In genomic region chr11:67112019-67112850, GRCm38 (mm10) we compare ENCODE assay signal across 9 mouse cellular contexts. TPM values are rescaled to one million over a fixed set of nuclear protein-coding genes. Genes with fewer than 3 reads are reported as not detected.
DNase-seq lines count a peak whose midpoint lies in the region; ATAC-seq and TF ChIP-seq lines count a peak whose summit lies in the region.
"Had no signal": no experiment of that assay in that cellular context is flagged by ENCODE, and none has a peak within 500 bp of the region (broad histone marks: within the 10 kb centered on the region; RNA-seq: fewer than 3 reads in every experiment).

No protein-coding gene starts in this region.

- H3K4me3 ChIP-seq in C2C12 (ENCODE audit: insufficient read depth, poor library complexity, severe bottlenecking) = no peak overlapping the region
- H3K4me3 ChIP-seq in hindbrain, embryonic 14.5 days (replicated peaks; ENCODE audit: low read length) = no peak overlapping the region
- no peak overlapping the region for H3K4me3 ChIP-seq in limb, embryonic 14.5 days (replicated peaks; ENCODE audit: low read length)
- H3K4me3 ChIP-seq: liver, embryonic 15.5 days had no signal

- peaks cover 17% of the 10 kb centered on the region for H3K27me3 ChIP-seq in C2C12 (ENCODE audit: control insufficient read depth, insufficient read depth, insufficient read length)
- H3K27me3 ChIP-seq in hindbrain, embryonic 14.5 days (ENCODE audit: control insufficient read depth, insufficient read depth, low read length) = no peaks in the 10 kb centered on the region
- no peaks in the 10 kb centered on the region for H3K27me3 ChIP-seq in limb, embryonic 14.5 days (ENCODE audit: control insufficient read depth, insufficient read depth, low read length)
- H3K27me3 ChIP-seq: liver, embryonic 15.5 days had no signal

- DNase-seq in 3134 (ENCODE audit: extremely low read depth, insufficient read length, low spot score) = peak; percentile 27
- peak; percentile 71 to 79 for DNase-seq in adrenal gland, postnatal 36 days
- DNase-seq in hindbrain, embryonic 14.5 days (ENCODE audit: low spot score) = peak; percentile 79
- peak; percentile 64 for DNase-seq in limb, embryonic 14.5 days (ENCODE audit: low spot score)
- DNase-seq in ovary, postnatal 36 days (ENCODE audit: low spot score) = peak; percentile 55
- DNase-seq in urinary bladder, postnatal 25 days (ENCODE audit: low spot score) = peak; percentile 60

- no peak overlapping the region for H3K4me2 ChIP-seq in hindbrain, embryonic 14.5 days (replicated peaks)
- H3K4me2 ChIP-seq in limb, embryonic 14.5 days (replicated peaks; ENCODE audit: low read depth, low read length, severe bottlenecking) = no peak overlapping the region
- H3K4me2 ChIP-seq: liver, embryonic 15.5 days had no signal

- TF ChIP-seq POLR2A in limb, embryonic 14.5 days (IDR thresholded peaks at IDR 0.05; ENCODE audit: borderline replicate concordance, extremely low read depth, insufficient read depth, insufficient read length) = no peak

- peak; percentile 52 for TF ChIP-seq CTCF in C2C12 (IDR thresholded peaks at IDR 0.05; ENCODE audit: control insufficient read depth, insufficient read depth, insufficient read length)

- ATAC-seq in erythroblast, adult 5-6 weeks (replicated peaks; ENCODE audit: low FRiP score, poor library complexity, severe bottlenecking) = 0 out of 2 replicates have a peak, but pooled peaks have one; percentile 54
- peak; percentile 40; the same call in 1 of the 2 replicates for ATAC-seq in hindbrain, embryonic 14.5 days (ENCODE audit: low FRiP score)
- 0 out of 2 replicates have a peak, but pooled peaks have one; percentile 13 for ATAC-seq in limb, embryonic 14.5 days (ENCODE audit: low FRiP score, low read depth)

- no peaks in the 10 kb centered on the region for H3K9me3 ChIP-seq in hindbrain, embryonic 14.5 days (ENCODE audit: control insufficient read depth, low read length)
- H3K9me3 ChIP-seq in limb, embryonic 14.5 days (ENCODE audit: control insufficient read depth, low read length) = no peaks in the 10 kb centered on the region
- H3K9me3 ChIP-seq: liver, embryonic 15.5 days had no signal

- WGBS in hindbrain, embryonic 14.5 days = 23% methylated on average over 11 of the region's 11 CpGs
- WGBS in limb, embryonic 14.5 days = 34% methylated on average over 11 of the region's 11 CpGs

- H3K79me3 ChIP-seq in C2C12 (ENCODE audit: low read depth) = no peaks in the 10 kb centered on the region

- no peaks in the 10 kb centered on the region for H3K79me2 ChIP-seq in C2C12 (ENCODE audit: control insufficient read depth, insufficient read depth)

- H3K9ac ChIP-seq in hindbrain, embryonic 14.5 days = no peak overlapping the region
- no peak overlapping the region for H3K9ac ChIP-seq in limb, embryonic 14.5 days (ENCODE audit: low read depth, low read length, severe bottlenecking)
- H3K9ac ChIP-seq: liver, embryonic 15.5 days had no signal

- no peaks in the 10 kb centered on the region for H3K36me3 ChIP-seq in C2C12 (ENCODE audit: control insufficient read depth, insufficient read depth)
- no peaks in the 10 kb centered on the region for H3K36me3 ChIP-seq in hindbrain, embryonic 14.5 days (replicated peaks; ENCODE audit: control insufficient read depth, insufficient read depth)
- no peaks in the 10 kb centered on the region for H3K36me3 ChIP-seq in limb, embryonic 14.5 days (ENCODE audit: control insufficient read depth, insufficient read depth, low read length)
- H3K36me3 ChIP-seq: liver, embryonic 15.5 days had no signal

- H3K4me1 ChIP-seq in hindbrain, embryonic 14.5 days (replicated peaks; ENCODE audit: control insufficient read depth, insufficient read depth, low read length) = no peaks in the 10 kb centered on the region
- no peaks in the 10 kb centered on the region for H3K4me1 ChIP-seq in limb, embryonic 14.5 days (ENCODE audit: control insufficient read depth, insufficient read depth, low read length)
- H3K4me1 ChIP-seq: liver, embryonic 15.5 days had no signal

- H3ac ChIP-seq in C2C12 (ENCODE audit: control insufficient read depth, insufficient read length, low read depth) = no peak overlapping the region

- H3K27ac ChIP-seq in hindbrain, embryonic 14.5 days = no peak overlapping the region
- H3K27ac ChIP-seq in limb, embryonic 14.5 days (replicated peaks; ENCODE audit: low read depth, low read length) = no peak overlapping the region
- H3K27ac ChIP-seq: liver, embryonic 15.5 days had no signal

TF ChIP-seq in C2C12, 6 proteins besides CTCF, POLR2A, EP300 and RAD21:
- no peak for TF ChIP-seq MYOD1 (IDR thresholded peaks at IDR 0.05; ENCODE audit: control insufficient read depth, insufficient read length, low read depth)
- no peak for TF ChIP-seq MAX (IDR thresholded peaks at IDR 0.05)
- no peak for TF ChIP-seq MYOG (IDR thresholded peaks at IDR 0.05; ENCODE audit: control insufficient read depth, extremely low read depth, insufficient read length)
- TF ChIP-seq FOSL1 (IDR thresholded peaks at IDR 0.05; ENCODE audit: insufficient read depth, low read length, poor library complexity, severe bottlenecking) = no peak
- no peak for TF ChIP-seq USF1 (IDR thresholded peaks at IDR 0.05; ENCODE audit: low read depth)
- TF ChIP-seq CEBPB (IDR thresholded peaks at IDR 0.05; ENCODE audit: low read depth) = no peak

RNA-seq across cellular contexts. Expression of gene Myh3, which starts 34.1 kb away (rescaled TPM):
- polyA plus RNA-seq in C2C12 (2012; fragmentation: generic; extraction: Trizol) = 0.56 TPM
- total RNA-seq in adrenal gland, postnatal 36 days (2021) = under 1 TPM; 0.03 to 0.07 TPM
- not detected in 2 replicates for total RNA-seq in erythroblast, adult 5-6 weeks (2015; ENCODE audit: low replicate concordance)
- total RNA-seq in erythroblast, adult 5-6 weeks (2017; ENCODE audit: low replicate concordance) = not detected in 2 replicates
- 0.17 and 0.23 TPM in 2 replicates for polyA plus RNA-seq in hindbrain, embryonic 14.5 days (2014; fragmentation: Nextera tagmentation; extraction: Ambion mirVana)
- 112 and 192 TPM in 2 replicates for polyA plus RNA-seq in limb, embryonic 14.5 days (2012; rRNA removed)
- polyA plus RNA-seq in limb, embryonic 14.5 days (2014; fragmentation: Nextera tagmentation; extraction: Ambion mirVana) = 145 and 205 TPM in 2 replicates

RNA-seq across cellular contexts. Expression of gene Myh2, which starts 58.6 kb away (rescaled TPM):
- polyA plus RNA-seq in C2C12 (2012; fragmentation: generic; extraction: Trizol) = not detected
- total RNA-seq in adrenal gland, postnatal 36 days (2021) = under 1 TPM in 1 of 2 experiments, not detected in 1; 0.20 TPM
- not detected in 2 replicates for total RNA-seq in erythroblast, adult 5-6 weeks (2015; ENCODE audit: low replicate concordance)
- total RNA-seq in erythroblast, adult 5-6 weeks (2017; ENCODE audit: low replicate concordance) = not detected in 2 replicates
- polyA plus RNA-seq in hindbrain, embryonic 14.5 days (2014; fragmentation: Nextera tagmentation; extraction: Ambion mirVana) = 0.30 and 0.43 TPM in 2 replicates
- 0.12 and 0.16 TPM in 2 replicates for polyA plus RNA-seq in limb, embryonic 14.5 days (2012; rRNA removed)
- 0.30 and 0.39 TPM in 2 replicates for polyA plus RNA-seq in limb, embryonic 14.5 days (2014; fragmentation: Nextera tagmentation; extraction: Ambion mirVana)

RNA-seq across cellular contexts. Expression of gene Sco1, which starts 59.8 kb away (rescaled TPM):
- polyA plus RNA-seq in C2C12 (2012; fragmentation: generic; extraction: Trizol) = 8.3 TPM
- 10 to 100 TPM; 21.9 to 22.4 TPM for total RNA-seq in adrenal gland, postnatal 36 days (2021)
- 2.7 and 2.9 TPM in 2 replicates for total RNA-seq in erythroblast, adult 5-6 weeks (2015; ENCODE audit: low replicate concordance)
- total RNA-seq in erythroblast, adult 5-6 weeks (2017; ENCODE audit: low replicate concordance) = 4.0 and 4.9 TPM in 2 replicates
- 10.2 and 11.7 TPM in 2 replicates for polyA plus RNA-seq in hindbrain, embryonic 14.5 days (2014; fragmentation: Nextera tagmentation; extraction: Ambion mirVana)
- 7.5 and 8.8 TPM in 2 replicates for polyA plus RNA-seq in limb, embryonic 14.5 days (2012; rRNA removed)
- 14.8 and 15.8 TPM in 2 replicates for polyA plus RNA-seq in limb, embryonic 14.5 days (2014; fragmentation: Nextera tagmentation; extraction: Ambion mirVana)

RNA-seq across cellular contexts. Expression of gene Adprm, which starts 59.8 kb away (rescaled TPM):
- polyA plus RNA-seq in C2C12 (2012; fragmentation: generic; extraction: Trizol) = 12.4 TPM
- 10 to 100 TPM; 22.3 to 22.4 TPM for total RNA-seq in adrenal gland, postnatal 36 days (2021)
- 9.6 and 13.2 TPM in 2 replicates for total RNA-seq in erythroblast, adult 5-6 weeks (2015; ENCODE audit: low replicate concordance)
- 8.3 and 8.5 TPM in 2 replicates for total RNA-seq in erythroblast, adult 5-6 weeks (2017; ENCODE audit: low replicate concordance)
- polyA plus RNA-seq in hindbrain, embryonic 14.5 days (2014; fragmentation: Nextera tagmentation; extraction: Ambion mirVana) = 32.4 and 37.0 TPM in 2 replicates
- 34.0 and 34.3 TPM in 2 replicates for polyA plus RNA-seq in limb, embryonic 14.5 days (2012; rRNA removed)
- 33.3 and 38.1 TPM in 2 replicates for polyA plus RNA-seq in limb, embryonic 14.5 days (2014; fragmentation: Nextera tagmentation; extraction: Ambion mirVana)

Comparison
In these comparisons a context has a peak if more than half of its experiments do, and no peak if none do; other contexts are left out.
1. DNase-seq: peak in every context shown above with its lines; median percentile 79 in hindbrain, embryonic 14.5 days; 75 in adrenal gland, postnatal 36 days; 64 in limb, embryonic 14.5 days; 60 in urinary bladder, postnatal 25 days; 55 in ovary, postnatal 36 days; 27 in 3134.
2. RNA of gene Myh3, which starts 34.1 kb away (polyA plus RNA-seq): 112 to 205 TPM in limb, embryonic 14.5 days; 0.56 TPM in C2C12 (single experiment) and 0.17 to 0.23 TPM in hindbrain, embryonic 14.5 days; every median in the first group is over 10 times any median in the second.
3. Peak in every context shown above with its lines, with median percentiles within 50 percentile points of each other: ATAC-seq.